Mouse (Mus musculus) left cerebral cortex, postnatal 10 days (tissue): ENCODE data around the gene Dmxl2. TPM values are rescaled to one million over a fixed set of nuclear protein-coding genes. Genes with fewer than 3 reads are reported as not detected.

Experiments used
- DNase-seq, 2 experiments: peaks; one replicate each; pipeline ENCODE4 v3.0.0; 2021 to 2022; ENCODE audit warnings: low spot score in 2 of 2, mixed read lengths in 1 of 2; ENCODE audit errors: extremely low spot score in 1 of 2
- intact Hi-C: fragments of 180-260 bp; cut with DNase I; formaldehyde crosslinking; loops from one replicate; pipeline ENCODE4 v1.15.1; 2025
- total RNA-seq, 2 experiments: library from RNA; stranded (reverse); gene quantifications; 2 replicates each; pipeline ENCODE4 v1.2.3; 2021

Dmxl2 gene
- total RNA-seq, 2 experiments from 2014 or later: 194 to 204 TPM

GRCm38 (mm10) chr9:54416238-54416637 is 85.2 kb downstream of the Dmxl2 start:
- intact Hi-C loops: no loop called here
- DNase-seq: no peak

GRCm38 (mm10) chr9:54356756-54357155 is 144.7 kb downstream of the Dmxl2 start:
- intact Hi-C loops: no loop called here
- DNase-seq: no peak

DNA sequence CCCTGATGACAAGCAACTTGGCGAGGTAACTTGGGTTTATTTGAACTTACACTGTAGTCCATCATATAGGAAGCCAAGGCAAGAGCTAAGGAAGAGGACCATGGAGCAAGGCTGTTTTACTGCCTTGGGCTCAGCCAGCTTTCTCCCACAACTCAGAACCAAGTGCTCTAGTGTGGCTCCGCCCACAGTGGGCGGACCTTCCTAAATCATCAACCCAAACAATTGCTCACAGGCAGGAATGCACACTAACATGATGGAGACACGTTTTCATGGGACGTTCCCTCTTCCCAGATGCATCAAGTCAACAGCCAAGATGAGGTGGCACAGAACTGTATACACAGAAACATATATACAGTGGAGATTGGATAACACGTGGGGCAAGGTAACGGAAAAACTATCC is 159.4 kb downstream of the Dmxl2 start:
- intact Hi-C loops: no loop called here
- DNase-seq: no peak

- peak; percentile 56 to 67 for DNase-seq
- intact Hi-C loops: loop anchor here (2.0 to 10.0 kb wide), 3 partner anchors 156 to 342 kb away; no protein-coding TSS in a partner anchor
Measured at GRCm38 (mm10) chr9:54336532-54337144, 164.8 kb downstream of the Dmxl2 start.

DNA sequence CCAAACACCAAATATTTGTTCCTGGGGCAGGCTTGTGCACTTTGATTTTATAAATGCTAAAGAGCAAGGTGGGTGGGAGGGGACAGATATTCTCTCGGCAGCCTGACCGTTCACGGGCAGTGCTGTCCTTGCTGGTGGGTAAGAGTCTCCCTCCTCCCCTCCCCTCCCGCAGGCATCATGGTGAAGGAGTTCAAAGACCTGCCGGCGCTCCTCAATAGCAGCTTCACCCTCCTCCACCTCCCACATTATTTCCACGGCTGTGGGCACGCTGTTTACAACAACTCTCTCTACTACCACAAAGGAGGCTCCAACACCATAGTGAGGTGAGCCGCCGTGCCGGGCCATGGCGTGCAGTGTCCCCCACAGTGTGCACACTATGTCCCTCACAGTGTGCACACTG is 165.8 kb downstream of the Dmxl2 start:
- intact Hi-C loops: loop anchor here (5.0 to 10.0 kb wide), 2 partner anchors 168 to 341 kb away; no protein-coding TSS in a partner anchor

GRCm38 (mm10) chr9:54329201-54329600 is 172.2 kb downstream of the Dmxl2 start:
- intact Hi-C loops: no loop called here
- no peak for DNase-seq

More for the DNA sequence above, 165.8 kb downstream of the Dmxl2 start:
- DNase-seq: no peak

DNA sequence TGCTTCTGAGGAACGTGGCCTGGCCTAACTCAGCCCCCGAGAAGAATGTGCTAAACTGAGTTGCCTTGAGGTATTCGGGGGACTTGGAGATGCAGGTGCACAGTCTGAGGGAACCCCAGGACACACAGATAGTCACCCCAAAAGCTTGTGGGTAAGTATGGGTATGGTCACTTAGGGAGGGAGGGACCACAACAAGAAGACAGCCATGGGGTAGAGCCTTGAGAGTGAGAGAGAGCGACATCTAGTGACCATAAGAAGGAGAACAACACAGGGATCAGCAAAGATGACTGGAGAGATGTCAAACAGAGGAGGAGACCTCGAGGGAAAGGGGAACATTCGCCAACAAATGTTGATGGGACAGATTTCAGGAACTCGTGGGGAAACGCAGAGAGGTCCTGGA is 178.0 kb downstream of the Dmxl2 start:
- intact Hi-C loops: loop anchor here (5.0 kb wide), 1 partner anchor 141 kb away; no protein-coding TSS in a partner anchor
- no peak for DNase-seq

GRCm38 (mm10) chr9:54316363-54316762 is 185.1 kb downstream of the Dmxl2 start:
- intact Hi-C loops: no loop called here

More at GRCm38 (mm10) chr9:54316363-54316762, 185.1 kb downstream of the Dmxl2 start:
- DNase-seq: no peak

Other genes starting within 250 kb of the Dmxl2 start
- gene Cyp19a1, start 233.5 kb downstream of the Dmxl2 start, total RNA-seq: under 1 TPM; 0.19 to 0.28 TPM
- gene Gldn, start 215.1 kb downstream of the Dmxl2 start, total RNA-seq: under 1 TPM; 0.57 to 0.62 TPM
- gene Sh2d7, start 37.4 kb upstream of the Dmxl2 start, total RNA-seq: not detected
- 10 to 100 TPM; 32.8 to 33.9 TPM for gene Cib2, start 58.6 kb upstream of the Dmxl2 start, total RNA-seq
- gene Idh3a, start 84.7 kb upstream of the Dmxl2 start, total RNA-seq: 100 to 1,000 TPM; 206 to 208 TPM
- gene Acsbg1, start 160.2 kb upstream of the Dmxl2 start, total RNA-seq: 10 to 100 TPM; 88.4 to 93.5 TPM
- gene Dnaja4, start 197.2 kb upstream of the Dmxl2 start, total RNA-seq: 10 to 100 TPM; 13.6 to 14.4 TPM
- 10 to 100 TPM; 52.5 to 54.1 TPM for gene Wdr61, start 232.9 kb upstream of the Dmxl2 start, total RNA-seq